Comparison of ENCODE assay signal across 8 mouse cellular contexts in genomic region chr16:16559016-16559877, GRCm38 (mm10). TPM values are rescaled to one million over a fixed set of nuclear protein-coding genes. Genes with fewer than 3 reads are reported as not detected.
DNase-seq lines count a peak whose midpoint lies in the region; ATAC-seq and TF ChIP-seq lines count a peak whose summit lies in the region.

No protein-coding gene starts in this region.

- H3K36me3 ChIP-seq in forebrain, embryonic 16.5 days (ENCODE audit: control insufficient read depth, insufficient read depth) = no peaks in the 10 kb centered on the region
- no peaks in the 10 kb centered on the region for H3K36me3 ChIP-seq in liver, postnatal 0 days (replicated peaks; ENCODE audit: insufficient read depth, low read length)

- H3K9ac ChIP-seq in forebrain, embryonic 16.5 days (replicated peaks; ENCODE audit: low read depth, low read length) = peak overlapping the region; percentile 68
- H3K9ac ChIP-seq in liver, postnatal 0 days (replicated peaks) = no peak overlapping the region

- no peaks in the 10 kb centered on the region for H3K9me3 ChIP-seq in forebrain, embryonic 16.5 days (ENCODE audit: control insufficient read depth, low read length)
- H3K9me3 ChIP-seq in liver, postnatal 0 days (ENCODE audit: low read length) = no peaks in the 10 kb centered on the region

- 3% methylated on average over 3 of the region's 3 CpGs for WGBS in forebrain, embryonic 16.5 days
- 60% methylated on average over 3 of the region's 3 CpGs for WGBS in liver, postnatal 0 days (ENCODE audit: insufficient replicate concordance)

- H3K27ac ChIP-seq in forebrain, embryonic 16.5 days (ENCODE audit: low read length) = peak overlapping the region; percentile 98
- H3K27ac ChIP-seq in liver, postnatal 0 days (ENCODE audit: low read depth) = no peak overlapping the region; the same call in 1 of the 2 replicates

- no peak for TF ChIP-seq CTCF in liver, postnatal 0 days (IDR thresholded peaks at IDR 0.05; ENCODE audit: low read depth)

- no peak for DNase-seq in frontal cortex, postnatal 10 days (ENCODE audit: low spot score in 2 of 2)
- peak; percentile 34 for DNase-seq in ZHBTc4 (ENCODE audit: low read depth, low spot score)
- DNase-seq in liver, postnatal 0 days = no peak
- no peak for DNase-seq in spleen, adult 12 weeks (ENCODE audit: low spot score)
- DNase-seq in urinary bladder, postnatal 10 days (ENCODE audit: low spot score) = no peak
- DNase-seq in spleen, postnatal 36 days (ENCODE audit: low spot score in 2 of 2) = no peak

- TF ChIP-seq EP300 in liver, postnatal 0 days (IDR thresholded peaks at IDR 0.05; ENCODE audit: low read depth) = no peak

- peaks cover 14% of the 10 kb centered on the region for H3K4me1 ChIP-seq in forebrain, embryonic 16.5 days (replicated peaks; ENCODE audit: control insufficient read depth, insufficient read depth, low read length)
- peaks cover 11% of the 10 kb centered on the region; the same call in 1 of the 2 replicates for H3K4me1 ChIP-seq in liver, postnatal 0 days (ENCODE audit: insufficient read depth)

- ATAC-seq in frontal cortex, adult (ENCODE audit: low TSS enrichment) = peak; percentile 64
- peak; percentile 57 for ATAC-seq in forebrain, embryonic 16.5 days
- no peak for ATAC-seq in liver, postnatal 0 days

- peak overlapping the region; percentile 83 for H3K4me3 ChIP-seq in forebrain, embryonic 16.5 days (replicated peaks; ENCODE audit: low read length)
- H3K4me3 ChIP-seq in liver, postnatal 0 days (ENCODE audit: low read depth, low read length) = no peak overlapping the region

- peak overlapping the region; percentile 54 for H3K4me2 ChIP-seq in forebrain, embryonic 16.5 days (ENCODE audit: low read length)
- H3K4me2 ChIP-seq in liver, postnatal 0 days (ENCODE audit: low read depth, low read length) = peak overlapping the region; percentile 19; the same call in 1 of the 2 replicates

- H3K27me3 ChIP-seq in forebrain, embryonic 16.5 days (replicated peaks; ENCODE audit: control insufficient read depth, insufficient read depth, low read length) = no peaks in the 10 kb centered on the region
- no peaks in the 10 kb centered on the region for H3K27me3 ChIP-seq in liver, postnatal 0 days (ENCODE audit: insufficient read depth, low read length)

RNA-seq across cellular contexts. Expression of gene Fgd4, which starts 41.1 kb away (rescaled TPM):
- 23.6 and 28.8 TPM in 2 replicates for polyA plus RNA-seq in forebrain, embryonic 16.5 days (2015; fragmentation: Nextera tagmentation; extraction: Ambion mirVana)
- 1.9 and 2.1 TPM in 2 replicates for polyA plus RNA-seq in liver, postnatal 0 days (2015; fragmentation: Nextera tagmentation; extraction: Ambion mirVana)
